Mouse (Mus musculus) forebrain, embryonic 11.5 days (tissue): ENCODE results near the gene Strada. TPM values are rescaled to one million over a fixed set of nuclear protein-coding genes. Genes with fewer than 3 reads are reported as not detected.

Experiments
- ATAC-seq: fragments of 200-750 bp; cut with Nextera tagmentation; replicated peaks from 2 replicates; pipeline ENCODE4 v1.8.0; 2017; ENCODE audit warnings: moderate TSS enrichment; ENCODE audit not compliant: low FRiP score
- DNase-seq: peaks from one replicate; pipeline ENCODE4 v3.0.0-alpha.2; 2017; ENCODE audit warnings: low spot score
- H3K27ac ChIP-seq: fragments of 300-500 bp; sonication (generic); 2 replicates; pipeline ENCODE4 v1.5.1; 2014; ENCODE audit warnings: low read depth, low read length
- H3K27me3 ChIP-seq: fragments of 300-500 bp; sonication (generic); 2 replicates; pipeline ENCODE4 v1.6.1; 2014; ENCODE audit warnings: mild to moderate bottlenecking, low read length, mixed read lengths; ENCODE audit not compliant: control insufficient read depth, insufficient read depth
- H3K36me3 ChIP-seq: fragments of 300-500 bp; sonication (generic); 2 replicates; pipeline ENCODE4 v1.6.1; 2014; ENCODE audit warnings: mild to moderate bottlenecking, low read length, moderate library complexity, mixed read lengths; ENCODE audit not compliant: control insufficient read depth, insufficient read depth
- H3K4me1 ChIP-seq: fragments of 300-500 bp; sonication (generic); replicated peaks from 2 replicates; pipeline ENCODE4 v1.6.1; 2014; ENCODE audit warnings: low read length, mixed read lengths; ENCODE audit not compliant: control insufficient read depth, insufficient read depth
- H3K4me2 ChIP-seq: fragments of 300-500 bp; sonication (generic); 2 replicates; pipeline ENCODE4 v1.6.1; 2014; ENCODE audit warnings: low read depth, mild to moderate bottlenecking, low read length, moderate library complexity, mixed read lengths; ENCODE audit not compliant: severe bottlenecking
- H3K4me3 ChIP-seq: fragments of 300-500 bp; sonication (generic); 2 replicates; pipeline ENCODE4 v1.5.1; 2014; ENCODE audit warnings: low read depth, low read length
- H3K9ac ChIP-seq: fragments of 300-500 bp; sonication (generic); 2 replicates; pipeline ENCODE4 v1.6.1; 2014; ENCODE audit warnings: low read length
- H3K9me3 ChIP-seq: fragments of 300-500 bp; sonication (generic); 2 replicates; pipeline ENCODE4 v1.6.1; 2016; ENCODE audit warnings: low read length, mixed read lengths; ENCODE audit not compliant: control insufficient read depth
- WGBS: fragments of 180-500 bp; shearing (Covaris S2); extraction: QIAGEN DNeasy Blood & Tissue Kit; methylation state at CpG from one replicate; pipeline ENCODE4 v1.1.7; 2014; 5-methylcytosine and 5-hydroxymethylcytosine counted together
- polyA plus RNA-seq: library from polyadenylated mRNA; unstranded; fragments of >200 nt; fragmentation: Nextera tagmentation; extraction: Ambion mirVana; gene quantifications from 2 replicates; pipeline ENCODE4 v1.2.1, GENCODE M21; 2014

Strada gene
- polyA plus RNA-seq, 1 experiment from 2014 or later: 41.8 TPM

DNA sequence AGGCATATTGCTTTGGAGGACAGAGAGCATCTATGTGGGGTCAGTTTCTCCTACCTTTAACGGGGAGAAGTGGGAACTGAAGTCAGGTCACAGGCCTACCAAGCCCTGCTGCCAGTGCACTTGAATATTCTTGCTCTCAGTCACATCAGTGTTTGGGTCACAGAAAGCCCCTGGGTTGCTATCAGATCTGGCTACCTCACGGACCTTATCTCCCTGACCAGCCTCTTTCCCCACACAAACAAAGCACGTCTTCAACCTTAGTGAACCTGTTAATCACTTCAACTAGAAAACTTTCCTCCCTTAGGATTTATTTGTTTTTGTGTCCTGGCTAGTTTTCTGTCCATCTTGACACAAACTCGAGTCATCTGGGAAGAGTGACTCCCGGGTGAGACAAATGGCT, 25.6 kb downstream of the Strada start:
- WGBS: 89% methylated on average over 5 of the region's 5 CpGs
- Histone ChIP-seq H3K27ac (no peak overlapping the region), H3K36me3 (no peaks in the 10 kb centered on the region), H3K9ac (no peak overlapping the region), H3K27me3 (no peaks in the 10 kb centered on the region), H3K9me3 (no peaks in the 10 kb centered on the region), H3K4me2 (no peak overlapping the region), H3K4me1 (no peaks in the 10 kb centered on the region), H3K4me3 (no peak overlapping the region)
- ATAC-seq (no peak), DNase-seq (no peak)

DNA sequence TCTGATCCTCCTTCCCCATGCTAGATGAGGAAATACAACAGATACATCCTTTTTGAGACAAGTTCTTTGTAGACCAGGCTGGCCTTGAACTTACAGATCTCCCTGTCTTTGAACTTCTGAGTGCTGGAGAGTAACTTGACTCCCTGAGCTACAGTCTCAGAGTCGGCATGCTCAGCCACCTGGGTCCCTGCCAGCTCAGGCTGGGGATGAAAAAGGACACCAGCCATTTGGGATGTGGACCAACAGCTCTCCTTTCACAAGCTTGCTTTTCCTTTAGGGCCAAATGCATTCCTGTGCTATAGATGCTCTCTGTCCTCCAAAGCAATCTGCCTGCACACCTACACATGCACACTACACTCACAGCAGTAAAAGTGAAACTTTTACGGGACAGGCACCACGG, 26.9 kb downstream of the Strada start:
- no peak overlapping the region for H3K27ac ChIP-seq
- H3K27me3 ChIP-seq: no peaks in the 10 kb centered on the region
- WGBS: 83% methylated on average over 3 of the region's 3 CpGs
- no peak for DNase-seq
- no peak for ATAC-seq
- no peak overlapping the region for H3K4me3 ChIP-seq
- H3K9ac ChIP-seq: no peak overlapping the region
- H3K4me1 ChIP-seq: no peaks in the 10 kb centered on the region
- no peak overlapping the region for H3K4me2 ChIP-seq
- H3K36me3 ChIP-seq: no peaks in the 10 kb centered on the region
- no peaks in the 10 kb centered on the region for H3K9me3 ChIP-seq

DNA sequence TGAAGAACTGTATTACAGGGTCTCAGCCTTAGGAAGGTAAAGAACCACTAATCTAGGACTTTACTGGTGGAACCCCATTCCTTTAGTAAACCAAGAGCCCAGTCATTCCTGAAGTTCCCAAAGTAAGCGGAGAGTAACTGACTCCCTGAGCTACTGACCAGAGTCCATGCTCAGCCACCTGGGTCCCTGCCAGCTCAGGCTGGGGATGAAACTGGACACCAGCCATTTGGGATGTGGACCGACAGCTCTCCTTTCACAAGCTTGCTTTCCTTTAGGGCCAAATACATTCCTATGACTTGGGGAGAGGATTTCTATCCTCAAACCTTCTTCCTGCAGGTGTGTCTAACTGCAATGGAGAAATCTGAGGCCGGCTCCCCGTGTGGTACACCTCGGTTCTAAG, 27.6 kb downstream of the Strada start:
- DNase-seq (no peak), ATAC-seq (no peak)
- H3K9ac ChIP-seq: no peak overlapping the region
- no peaks in the 10 kb centered on the region for H3K27me3 ChIP-seq
- H3K27ac ChIP-seq: no peak overlapping the region
- H3K4me3 ChIP-seq: no peak overlapping the region
- WGBS: 83% methylated on average over 5 of the region's 5 CpGs
- H3K9me3 ChIP-seq: no peaks in the 10 kb centered on the region
- H3K4me1 ChIP-seq: no peaks in the 10 kb centered on the region
- H3K4me2 ChIP-seq: no peak overlapping the region
- H3K36me3 ChIP-seq: no peaks in the 10 kb centered on the region

GRCm38 (mm10) chr11:106173228-106173627, 28.7 kb downstream of the Strada start:
- no peak for ATAC-seq

GRCm38 (mm10) chr11:106170807-106171206, 31.2 kb downstream of the Strada start:
- 76% methylated on average over 7 of the region's 7 CpGs for WGBS
- DNase-seq: no peak
- ATAC-seq: no peak
- Histone ChIP-seq H3K9me3 (no peaks in the 10 kb centered on the region), H3K27ac (no peak overlapping the region), H3K4me2 (no peak overlapping the region), H3K4me3 (no peak overlapping the region), H3K27me3 (no peaks in the 10 kb centered on the region), H3K9ac (no peak overlapping the region), H3K36me3 (peaks cover 5% of the 10 kb centered on the region; the same call in 1 of the 2 replicates), H3K4me1 (no peaks in the 10 kb centered on the region)

More at GRCm38 (mm10) chr11:106173228-106173627, 28.7 kb downstream of the Strada start:
- H3K9me3 ChIP-seq: no peaks in the 10 kb centered on the region
- H3K4me3 ChIP-seq: no peak overlapping the region
- H3K4me1 ChIP-seq: no peaks in the 10 kb centered on the region
- H3K27me3 ChIP-seq: no peaks in the 10 kb centered on the region
- no peak overlapping the region for H3K4me2 ChIP-seq
- DNase-seq: no peak
- no peaks in the 10 kb centered on the region; the same call in 1 of the 2 replicates for H3K36me3 ChIP-seq
- 89% methylated on average over 2 of the region's 2 CpGs for WGBS
- H3K9ac ChIP-seq: no peak overlapping the region
- H3K27ac ChIP-seq: no peak overlapping the region

DNA sequence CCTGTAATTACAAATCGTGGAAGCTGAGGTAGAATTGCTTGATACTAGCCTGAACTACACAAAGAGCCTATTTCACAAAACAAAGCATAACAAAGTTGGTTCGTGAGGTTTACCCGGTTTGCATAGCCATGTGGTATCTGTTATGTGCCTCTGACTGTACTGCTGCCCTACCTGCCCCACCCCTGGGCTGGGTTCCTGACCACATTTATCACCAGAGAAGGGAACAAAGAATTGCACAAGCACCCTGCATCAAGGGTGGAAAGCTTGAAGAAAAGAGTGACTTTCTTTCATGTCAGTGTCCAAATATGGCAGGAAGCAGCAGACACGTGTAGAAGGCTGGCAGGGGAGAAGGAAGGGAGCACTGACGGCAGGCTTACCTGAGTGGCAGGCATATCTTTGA, 34.5 kb downstream of the Strada start:
- H3K36me3 ChIP-seq: peaks cover 5% of the 10 kb centered on the region; the same call in 1 of the 2 replicates
- H3K4me1 ChIP-seq: no peaks in the 10 kb centered on the region
- no peaks in the 10 kb centered on the region for H3K9me3 ChIP-seq
- no peak overlapping the region for H3K4me2 ChIP-seq
- WGBS: 87% methylated on average over 5 of the region's 5 CpGs
- ATAC-seq: no peak
- no peak for DNase-seq
- no peak overlapping the region for H3K27ac ChIP-seq
- no peak overlapping the region for H3K9ac ChIP-seq
- no peak overlapping the region for H3K4me3 ChIP-seq
- no peaks in the 10 kb centered on the region for H3K27me3 ChIP-seq

DNA sequence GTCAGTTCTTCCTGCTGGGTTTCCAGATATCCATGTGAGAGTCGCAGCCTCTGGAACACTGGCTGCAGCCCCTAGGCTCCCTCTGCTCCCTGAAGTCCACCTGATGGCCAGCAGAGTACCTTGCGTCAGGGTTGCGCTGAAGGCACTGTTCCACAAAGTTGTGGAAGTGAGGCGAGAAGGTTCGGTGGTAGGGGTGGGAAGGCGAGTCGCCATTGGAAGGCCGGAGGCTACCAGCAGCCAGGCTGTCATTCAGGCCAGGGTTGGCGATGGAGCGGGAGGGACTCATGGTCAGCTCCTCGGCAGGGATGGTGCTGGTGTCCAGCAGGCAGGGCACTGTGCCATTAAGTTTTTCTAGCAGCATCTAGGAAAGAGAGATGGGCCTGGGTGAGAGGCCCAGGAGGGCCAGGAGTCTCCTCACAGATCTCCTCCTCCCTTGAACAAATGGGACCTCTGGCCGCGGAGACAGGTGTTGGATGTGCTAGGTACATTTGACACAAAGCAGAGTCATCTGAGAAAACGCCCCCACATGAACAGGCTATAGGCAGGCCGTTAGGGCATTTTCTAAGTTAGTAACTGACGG, 37.3 kb downstream of the Strada start:
- H3K36me3 ChIP-seq: peaks cover 5% of the 10 kb centered on the region; the same call in 1 of the 2 replicates
- no peak overlapping the region for H3K4me2 ChIP-seq
- H3K4me3 ChIP-seq: no peak overlapping the region
- no peaks in the 10 kb centered on the region for H3K9me3 ChIP-seq
- H3K9ac ChIP-seq: no peak overlapping the region
- no peak for DNase-seq
- peaks cover 8% of the 10 kb centered on the region for H3K4me1 ChIP-seq
- ATAC-seq: no peak
- H3K27ac ChIP-seq: no peak overlapping the region
- no peaks in the 10 kb centered on the region for H3K27me3 ChIP-seq
- 94% methylated on average over 16 of the region's 16 CpGs for WGBS

DNA sequence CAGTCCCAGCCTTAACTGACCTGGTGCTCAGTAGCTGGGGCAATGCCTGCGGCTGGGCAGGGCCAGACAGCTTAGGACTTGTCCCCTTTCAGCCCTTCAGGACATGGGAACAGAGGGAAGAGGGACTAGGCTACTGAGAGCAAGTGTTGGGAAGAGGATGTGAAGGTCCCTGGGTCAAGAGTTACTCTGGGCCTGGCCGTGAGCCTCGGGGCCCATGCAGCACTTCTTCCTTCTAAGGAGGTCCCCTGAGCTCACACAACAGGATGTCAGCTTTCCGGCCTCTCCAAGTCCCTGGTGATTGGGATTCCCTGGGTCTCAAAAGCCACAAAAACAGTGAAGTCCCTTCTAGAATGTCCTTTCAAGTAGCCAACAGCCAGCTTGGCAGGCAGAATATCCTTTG, 38.4 kb downstream of the Strada start:
- no peaks in the 10 kb centered on the region for H3K27me3 ChIP-seq
- DNase-seq (no peak), ATAC-seq (no peak)
- H3K36me3 ChIP-seq: peaks cover 5% of the 10 kb centered on the region; the same call in 1 of the 2 replicates
- H3K4me1 ChIP-seq: peaks cover 11% of the 10 kb centered on the region
- H3K4me2 ChIP-seq: no peak overlapping the region
- H3K9ac ChIP-seq: no peak overlapping the region
- H3K9me3 ChIP-seq: no peaks in the 10 kb centered on the region
- WGBS: 86% methylated on average over 4 of the region's 4 CpGs
- no peak overlapping the region for H3K4me3 ChIP-seq
- H3K27ac ChIP-seq: no peak overlapping the region

DNA sequence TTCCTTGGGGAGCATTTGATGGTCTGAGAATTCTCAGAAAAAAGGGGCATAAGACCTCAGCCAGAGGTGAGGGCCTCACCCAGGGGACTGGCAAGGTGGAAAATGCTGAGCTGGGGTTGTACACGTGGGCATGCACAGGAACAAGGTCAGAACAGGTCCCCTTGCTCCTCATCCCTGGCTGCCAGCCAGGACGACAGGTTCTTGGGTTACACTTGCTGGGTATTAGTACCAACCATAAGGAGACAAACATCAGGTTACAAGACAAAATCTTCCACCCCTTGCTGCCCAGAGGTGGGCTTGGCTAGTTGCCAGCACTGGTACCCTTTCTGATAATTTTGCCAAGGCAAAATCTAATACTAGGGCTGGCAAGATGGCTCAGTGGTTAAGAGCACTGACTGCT, 39.7 kb downstream of the Strada start:
- H3K36me3 ChIP-seq: no peaks in the 10 kb centered on the region; the same call in 1 of the 2 replicates
- 88% methylated on average over 2 of the region's 2 CpGs for WGBS
- no peaks in the 10 kb centered on the region for H3K27me3 ChIP-seq

More for the DNA sequence above, 39.7 kb downstream of the Strada start:
- H3K27ac ChIP-seq: no peak overlapping the region
- H3K9ac ChIP-seq: no peak overlapping the region
- peaks cover 13% of the 10 kb centered on the region for H3K4me1 ChIP-seq
- DNase-seq: no peak
- H3K4me2 ChIP-seq: no peak overlapping the region
- H3K4me3 ChIP-seq: no peak overlapping the region
- ATAC-seq: no peak
- H3K9me3 ChIP-seq: no peaks in the 10 kb centered on the region
